ENCODE assay signal across 18 mouse cellular contexts in the genomic region with DNA sequence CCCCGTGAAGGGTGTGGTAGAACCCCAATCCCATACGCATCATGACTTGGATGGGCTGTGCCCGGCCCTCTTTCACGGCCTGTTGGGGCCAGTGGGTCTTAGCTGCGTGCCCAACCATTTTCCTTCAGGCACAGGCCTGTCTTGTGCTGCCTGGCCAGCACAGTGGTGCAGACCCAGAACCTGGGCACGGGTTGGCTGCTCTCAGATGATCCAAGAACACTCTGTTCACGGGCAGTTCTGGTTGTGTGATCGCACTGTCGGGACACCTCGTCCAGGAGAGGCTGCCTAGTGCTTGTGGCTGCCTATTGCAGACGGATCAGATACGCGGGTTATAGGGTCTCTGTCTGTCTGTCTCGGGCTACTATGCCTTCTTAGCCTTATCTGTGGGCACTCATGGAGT.
DNase-seq lines count a peak whose midpoint lies in the region; ATAC-seq and TF ChIP-seq lines count a peak whose summit lies in the region.
"Had no signal": no experiment of that assay in that cellular context is flagged by ENCODE, and none has a peak within 500 bp of the region (broad histone marks: within the 10 kb centered on the region; RNA-seq: fewer than 3 reads in every experiment).

No protein-coding gene starts in this region.

- no peak for TF ChIP-seq CTCF in cortical plate, adult 2 months (IDR thresholded peaks at IDR 0.05; ENCODE audit: extremely low read depth, insufficient read depth, low read length)

- DNase-seq in liver, embryonic 11.5 days (ENCODE audit: low spot score) = no peak
- DNase-seq in T-cell, adult 2 months (ENCODE audit: low spot score) = no peak
- DNase-seq in gastrocnemius, postnatal 14 days = no peak
- DNase-seq: adrenal gland, postnatal 14 days; cerebellum, adult 2 months; gastrocnemius, postnatal 36 days; kidney, adult 2 months; thymus, postnatal 25 days had no signal

- no peak for TF ChIP-seq POLR2A in cortical plate, adult 2 months (IDR thresholded peaks at IDR 0.05; ENCODE audit: extremely low read depth, insufficient read depth, low read length)

- intact Hi-C loops in gastrocnemius, postnatal 14 days (cut with DNase I; ENCODE audit: low total_unique reads) = no loop called here

- no peak overlapping the region for H3K4me2 ChIP-seq in hindbrain, embryonic 12.5 days (replicated peaks)
- no peak overlapping the region for H3K4me2 ChIP-seq in hindbrain, embryonic 13.5 days
- H3K4me2 ChIP-seq in liver, embryonic 16.5 days (ENCODE audit: low read depth, low read length) = no peak overlapping the region
- H3K4me2 ChIP-seq in liver, embryonic 11.5 days = no peak overlapping the region
- H3K4me2 ChIP-seq in embryonic facial prominence, embryonic 13.5 days = no peak overlapping the region
- H3K4me2 ChIP-seq: forebrain, embryonic 12.5 days; heart, embryonic 15.5 days; midbrain, embryonic 15.5 days had no signal

- peak overlapping the region; percentile 23; the same call in 1 of the 2 replicates for H3K27ac ChIP-seq in hindbrain, embryonic 12.5 days
- no peak overlapping the region for H3K27ac ChIP-seq in hindbrain, embryonic 13.5 days
- no peak overlapping the region for H3K27ac ChIP-seq in liver, embryonic 16.5 days (ENCODE audit: low read length)
- no peak overlapping the region for H3K27ac ChIP-seq in liver, embryonic 11.5 days (ENCODE audit: low read depth, low read length)
- H3K27ac ChIP-seq in cortical plate, adult 2 months (ENCODE audit: insufficient read depth, low read length) = 0 out of 2 replicates have a peak overlapping the region, but pooled peaks have one; percentile 42
- H3K27ac ChIP-seq in embryonic facial prominence, embryonic 13.5 days = peak overlapping the region; percentile 29; the same call in 1 of the 2 replicates
- H3K27ac ChIP-seq: forebrain, embryonic 12.5 days; heart, embryonic 15.5 days; liver, embryonic 14.5 days; midbrain, embryonic 15.5 days had no signal

- H3K9me3 ChIP-seq in hindbrain, embryonic 12.5 days (replicated peaks) = no peaks in the 10 kb centered on the region
- H3K9me3 ChIP-seq in hindbrain, embryonic 13.5 days = no peaks in the 10 kb centered on the region
- no peaks in the 10 kb centered on the region for H3K9me3 ChIP-seq in liver, embryonic 16.5 days (replicated peaks; ENCODE audit: control insufficient read depth, low read length)
- H3K9me3 ChIP-seq in liver, embryonic 11.5 days (ENCODE audit: control insufficient read depth, low read length) = no peaks in the 10 kb centered on the region
- H3K9me3 ChIP-seq in embryonic facial prominence, embryonic 13.5 days = no peaks in the 10 kb centered on the region
- H3K9me3 ChIP-seq: forebrain, embryonic 12.5 days; heart, embryonic 15.5 days; midbrain, embryonic 15.5 days had no signal

- H3K36me3 ChIP-seq in hindbrain, embryonic 12.5 days = no peaks in the 10 kb centered on the region
- H3K36me3 ChIP-seq in hindbrain, embryonic 13.5 days = no peaks in the 10 kb centered on the region
- H3K36me3 ChIP-seq in liver, embryonic 16.5 days (ENCODE audit: control insufficient read depth, insufficient read depth) = no peaks in the 10 kb centered on the region
- no peaks in the 10 kb centered on the region for H3K36me3 ChIP-seq in liver, embryonic 11.5 days (ENCODE audit: control insufficient read depth, insufficient read depth, low read length)
- no peaks in the 10 kb centered on the region for H3K36me3 ChIP-seq in embryonic facial prominence, embryonic 13.5 days
- H3K36me3 ChIP-seq: forebrain, embryonic 12.5 days; heart, embryonic 15.5 days; midbrain, embryonic 15.5 days had no signal

- no peak overlapping the region for H3K9ac ChIP-seq in hindbrain, embryonic 12.5 days
- H3K9ac ChIP-seq in hindbrain, embryonic 13.5 days = no peak overlapping the region
- no peak overlapping the region for H3K9ac ChIP-seq in liver, embryonic 16.5 days (ENCODE audit: low read depth, low read length)
- H3K9ac ChIP-seq in liver, embryonic 11.5 days (ENCODE audit: low read depth, low read length) = no peak overlapping the region
- H3K9ac ChIP-seq in embryonic facial prominence, embryonic 13.5 days = 0 out of 2 replicates have a peak overlapping the region, but pooled peaks have one; percentile 12
- H3K9ac ChIP-seq: forebrain, embryonic 12.5 days; heart, embryonic 15.5 days; liver, embryonic 14.5 days; midbrain, embryonic 15.5 days had no signal

- WGBS in hindbrain, embryonic 12.5 days = 85% methylated on average over 14 of the region's 14 CpGs
- 86% methylated on average over 14 of the region's 14 CpGs for WGBS in hindbrain, embryonic 13.5 days
- WGBS in liver, embryonic 16.5 days (ENCODE audit: insufficient replicate concordance) = 61% methylated on average over 14 of the region's 14 CpGs
- 80% methylated on average over 14 of the region's 14 CpGs for WGBS in liver, embryonic 11.5 days
- 80% methylated on average over 14 of the region's 14 CpGs for WGBS in embryonic facial prominence, embryonic 13.5 days

- no peak for ATAC-seq in hindbrain, embryonic 12.5 days (ENCODE audit: low FRiP score)
- ATAC-seq in hindbrain, embryonic 13.5 days (ENCODE audit: low FRiP score) = no peak
- ATAC-seq in liver, embryonic 16.5 days (ENCODE audit: low read depth) = peak; percentile 11; the same call in 1 of the 2 replicates
- ATAC-seq in liver, embryonic 11.5 days (replicated peaks; ENCODE audit: low FRiP score) = no peak
- peak; percentile 32; the same call in 1 of the 2 replicates for ATAC-seq in embryonic facial prominence, embryonic 13.5 days (ENCODE audit: insufficient number of reproducible peaks, insufficient read depth, low FRiP score, low TSS enrichment, low read depth)
- ATAC-seq: activated CD4-positive, CD25-positive, alpha-beta regulatory T cell, adult 4 months; midbrain, embryonic 15.5 days had no signal

- H3K27me3 ChIP-seq in hindbrain, embryonic 12.5 days = peaks cover 95% of the 10 kb centered on the region
- H3K27me3 ChIP-seq in hindbrain, embryonic 13.5 days = peaks cover 97% of the 10 kb centered on the region
- H3K27me3 ChIP-seq in liver, embryonic 16.5 days (ENCODE audit: control insufficient read depth, insufficient read depth, low read depth, low read length) = no peaks in the 10 kb centered on the region
- peaks cover 13% of the 10 kb centered on the region; the same call in 1 of the 2 replicates for H3K27me3 ChIP-seq in liver, embryonic 11.5 days (replicated peaks; ENCODE audit: control insufficient read depth, insufficient read depth, low read length)
- peaks cover 46% of the 10 kb centered on the region for H3K27me3 ChIP-seq in embryonic facial prominence, embryonic 13.5 days

- peaks cover 25% of the 10 kb centered on the region for H3K4me1 ChIP-seq in hindbrain, embryonic 12.5 days
- H3K4me1 ChIP-seq in hindbrain, embryonic 13.5 days (replicated peaks) = peaks cover 8% of the 10 kb centered on the region; the same call in 1 of the 2 replicates
- H3K4me1 ChIP-seq in liver, embryonic 16.5 days (ENCODE audit: control insufficient read depth, low read depth, low read length) = no peaks in the 10 kb centered on the region; the same call in 1 of the 2 replicates
- H3K4me1 ChIP-seq in liver, embryonic 11.5 days (replicated peaks; ENCODE audit: control insufficient read depth, insufficient read depth, low read length) = peaks cover 7% of the 10 kb centered on the region
- H3K4me1 ChIP-seq in cortical plate, adult 2 months (ENCODE audit: control insufficient read depth, insufficient read depth, low read length) = no peaks in the 10 kb centered on the region
- peaks cover 53% of the 10 kb centered on the region for H3K4me1 ChIP-seq in embryonic facial prominence, embryonic 13.5 days
- H3K4me1 ChIP-seq: midbrain, embryonic 15.5 days had no signal

- H3K4me3 ChIP-seq in hindbrain, embryonic 12.5 days = no peak overlapping the region
- H3K4me3 ChIP-seq in hindbrain, embryonic 13.5 days = no peak overlapping the region
- no peak overlapping the region for H3K4me3 ChIP-seq in liver, embryonic 16.5 days (ENCODE audit: low read depth, low read length)
- no peak overlapping the region for H3K4me3 ChIP-seq in liver, embryonic 11.5 days (ENCODE audit: low read depth, low read length)
- H3K4me3 ChIP-seq in cortical plate, adult 2 months (ENCODE audit: insufficient read depth, low read length) = no peak overlapping the region
- H3K4me3 ChIP-seq in embryonic facial prominence, embryonic 13.5 days = no peak overlapping the region
- H3K4me3 ChIP-seq: forebrain, embryonic 12.5 days; heart, embryonic 15.5 days; midbrain, embryonic 15.5 days had no signal

Comparison
In these comparisons a context has a peak if more than half of its experiments do, and no peak if none do; other contexts are left out.
1. ATAC-seq: peak in liver, embryonic 16.5 days (single experiment) and embryonic facial prominence, embryonic 13.5 days (single experiment); none in hindbrain, embryonic 12.5 days (single experiment), hindbrain, embryonic 13.5 days (single experiment) and liver, embryonic 11.5 days (single experiment).
2. H3K27ac ChIP-seq: peak in hindbrain, embryonic 12.5 days (single experiment), cortical plate, adult 2 months (single experiment) and embryonic facial prominence, embryonic 13.5 days (single experiment); none in hindbrain, embryonic 13.5 days (single experiment), liver, embryonic 16.5 days (single experiment) and liver, embryonic 11.5 days (single experiment).